Mouse (Mus musculus): ENCODE measurements around the gene Pla2g2d. TPM values are rescaled to one million over a fixed set of nuclear protein-coding genes. Genes with fewer than 3 reads are reported as not detected.

The Pla2g2d gene
- polyA plus RNA-seq, 1 experiment from 2014 or later = 0.21 TPM

GRCm38 (mm10) chr4:138739136-138739851 is 36.2 kb upstream of the Pla2g2d start:
- 21% methylated on average over 7 of the region's 7 CpGs for WGBS
- Histone ChIP-seq H3K27me3 (ENCODE audit: control insufficient read depth, insufficient read depth, low read length) (no peaks in the 10 kb centered on the region), H3K9me3 (ENCODE audit: control insufficient read depth, low read length) (no peaks in the 10 kb centered on the region), H3K4me3 (ENCODE audit: low read depth, low read length) (no peak overlapping the region), H3K4me1 (replicated peaks; ENCODE audit: control insufficient read depth, insufficient read depth) (no peaks in the 10 kb centered on the region), H3K9ac (ENCODE audit: low read length) (no peak overlapping the region), H3K36me3 (ENCODE audit: control insufficient read depth, insufficient read depth, low read length) (no peaks in the 10 kb centered on the region), H3K4me2 (replicated peaks; ENCODE audit: low read depth) (no peak overlapping the region), H3K27ac (replicated peaks) (no peak overlapping the region)
- ATAC-seq (ENCODE audit: low FRiP score, low TSS enrichment) (no peak), DNase-seq (ENCODE audit: low spot score) (peak; percentile 31)
- TF ChIP-seq EP300 (optimal IDR thresholded peaks at IDR 0.05) = no peak
- TF ChIP-seq CTCF (IDR thresholded peaks at IDR 0.05; ENCODE audit: low read depth) = no peak

GRCm38 (mm10) chr4:138745884-138746283 is 29.7 kb upstream of the Pla2g2d start:
- Histone ChIP-seq H3K27ac (replicated peaks) (no peak overlapping the region), H3K27me3 (ENCODE audit: control insufficient read depth, insufficient read depth, low read length) (no peaks in the 10 kb centered on the region), H3K4me3 (ENCODE audit: low read depth, low read length) (no peak overlapping the region), H3K4me1 (replicated peaks; ENCODE audit: control insufficient read depth, insufficient read depth) (no peaks in the 10 kb centered on the region), H3K4me2 (replicated peaks; ENCODE audit: low read depth) (no peak overlapping the region), H3K9me3 (ENCODE audit: control insufficient read depth, low read length) (no peaks in the 10 kb centered on the region), H3K9ac (ENCODE audit: low read length) (no peak overlapping the region), H3K36me3 (ENCODE audit: control insufficient read depth, insufficient read depth, low read length) (no peaks in the 10 kb centered on the region)
- TF ChIP-seq EP300 (optimal IDR thresholded peaks at IDR 0.05) = no peak
- peak; percentile 27; the same call in 1 of the 2 replicates for TF ChIP-seq CTCF (IDR thresholded peaks at IDR 0.05; ENCODE audit: low read depth)
- 46% methylated on average over 4 of the region's 4 CpGs for WGBS
- no peak for ATAC-seq (ENCODE audit: low FRiP score, low TSS enrichment)
- DNase-seq (ENCODE audit: low spot score) = peak; percentile 61

DNA sequence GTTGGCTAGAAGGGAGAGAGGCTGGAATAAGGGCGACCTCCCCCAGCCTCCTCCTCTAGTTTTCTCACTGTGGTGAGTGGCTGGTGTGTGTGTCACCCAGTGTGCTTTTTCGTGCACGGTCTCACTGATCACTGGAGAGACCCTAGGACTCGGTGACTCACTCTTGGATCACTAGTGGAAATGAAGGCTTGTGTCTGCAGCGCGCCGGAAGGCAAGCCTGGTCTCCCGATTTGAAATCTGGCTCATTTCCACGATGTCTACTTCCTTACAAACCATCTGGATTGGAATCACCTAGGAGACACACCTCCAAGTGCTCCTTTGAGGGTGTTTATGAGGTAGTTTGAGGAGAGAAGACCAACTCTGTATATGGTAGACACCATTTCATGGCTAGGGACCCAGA is 28.7 kb upstream of the Pla2g2d start:
- DNase-seq (ENCODE audit: low spot score) (no peak), ATAC-seq (ENCODE audit: low FRiP score, low TSS enrichment) (no peak)
- no peaks in the 10 kb centered on the region for H3K36me3 ChIP-seq (ENCODE audit: control insufficient read depth, insufficient read depth, low read length)
- no peaks in the 10 kb centered on the region for H3K9me3 ChIP-seq (ENCODE audit: control insufficient read depth, low read length)
- H3K9ac ChIP-seq (ENCODE audit: low read length) = no peak overlapping the region
- no peak overlapping the region for H3K4me3 ChIP-seq (ENCODE audit: low read depth, low read length)
- H3K4me1 ChIP-seq (replicated peaks; ENCODE audit: control insufficient read depth, insufficient read depth) = no peaks in the 10 kb centered on the region
- no peaks in the 10 kb centered on the region for H3K27me3 ChIP-seq (ENCODE audit: control insufficient read depth, insufficient read depth, low read length)
- no peak overlapping the region for H3K27ac ChIP-seq (replicated peaks)
- no peak overlapping the region for H3K4me2 ChIP-seq (replicated peaks; ENCODE audit: low read depth)
- TF ChIP-seq CTCF (IDR thresholded peaks at IDR 0.05; ENCODE audit: low read depth) (no peak), EP300 (optimal IDR thresholded peaks at IDR 0.05) (no peak)
- 85% methylated on average over 9 of the region's 9 CpGs for WGBS

- DNase-seq (ENCODE audit: low spot score) (peak; percentile 63), ATAC-seq (ENCODE audit: low FRiP score, low TSS enrichment) (peak; percentile 82)
- Histone ChIP-seq H3K27me3 (ENCODE audit: control insufficient read depth, insufficient read depth, low read length) (no peaks in the 10 kb centered on the region), H3K9me3 (ENCODE audit: control insufficient read depth, low read length) (no peaks in the 10 kb centered on the region), H3K27ac (replicated peaks) (no peak overlapping the region), H3K4me2 (replicated peaks; ENCODE audit: low read depth) (no peak overlapping the region), H3K9ac (ENCODE audit: low read length) (no peak overlapping the region), H3K4me1 (replicated peaks; ENCODE audit: control insufficient read depth, insufficient read depth) (no peaks in the 10 kb centered on the region), H3K36me3 (ENCODE audit: control insufficient read depth, insufficient read depth, low read length) (no peaks in the 10 kb centered on the region), H3K4me3 (ENCODE audit: low read depth, low read length) (no peak overlapping the region)
- peak; percentile 40; the same call in 1 of the 2 replicates for TF ChIP-seq CTCF (IDR thresholded peaks at IDR 0.05; ENCODE audit: low read depth)
- TF ChIP-seq EP300 (optimal IDR thresholded peaks at IDR 0.05) = no peak
- 39% methylated on average over 10 of the region's 10 CpGs for WGBS
Measured at GRCm38 (mm10) chr4:138747851-138748250, 27.7 kb upstream of the Pla2g2d start.

GRCm38 (mm10) chr4:138748369-138749072 is 27.0 kb upstream of the Pla2g2d start:
- Histone ChIP-seq H3K4me1 (replicated peaks; ENCODE audit: control insufficient read depth, insufficient read depth) (no peaks in the 10 kb centered on the region), H3K36me3 (ENCODE audit: control insufficient read depth, insufficient read depth, low read length) (no peaks in the 10 kb centered on the region), H3K27me3 (ENCODE audit: control insufficient read depth, insufficient read depth, low read length) (no peaks in the 10 kb centered on the region), H3K4me2 (replicated peaks; ENCODE audit: low read depth) (no peak overlapping the region), H3K4me3 (ENCODE audit: low read depth, low read length) (no peak overlapping the region), H3K27ac (replicated peaks) (no peak overlapping the region), H3K9ac (ENCODE audit: low read length) (no peak overlapping the region), H3K9me3 (ENCODE audit: control insufficient read depth, low read length) (no peaks in the 10 kb centered on the region)
- peak; percentile 31 for ATAC-seq (ENCODE audit: low FRiP score, low TSS enrichment)
- TF ChIP-seq EP300 (optimal IDR thresholded peaks at IDR 0.05) = no peak
- TF ChIP-seq CTCF (IDR thresholded peaks at IDR 0.05; ENCODE audit: low read depth) = peak; percentile 86
- WGBS = 50% methylated on average over 8 of the region's 8 CpGs
- DNase-seq (ENCODE audit: low spot score) = peak; percentile 45

- Histone ChIP-seq H3K4me3 (ENCODE audit: low read depth, low read length) (no peak overlapping the region), H3K27me3 (ENCODE audit: control insufficient read depth, insufficient read depth, low read length) (no peaks in the 10 kb centered on the region), H3K9me3 (ENCODE audit: control insufficient read depth, low read length) (no peaks in the 10 kb centered on the region), H3K4me1 (replicated peaks; ENCODE audit: control insufficient read depth, insufficient read depth) (no peaks in the 10 kb centered on the region), H3K36me3 (ENCODE audit: control insufficient read depth, insufficient read depth, low read length) (no peaks in the 10 kb centered on the region), H3K9ac (ENCODE audit: low read length) (no peak overlapping the region), H3K4me2 (replicated peaks; ENCODE audit: low read depth) (no peak overlapping the region), H3K27ac (replicated peaks) (no peak overlapping the region)
- no peak for ATAC-seq (ENCODE audit: low FRiP score, low TSS enrichment)
- no peak for DNase-seq (ENCODE audit: low spot score)
- TF ChIP-seq CTCF (IDR thresholded peaks at IDR 0.05; ENCODE audit: low read depth) (no peak), EP300 (optimal IDR thresholded peaks at IDR 0.05) (no peak)
- WGBS = 96% methylated on average over 6 of the region's 6 CpGs
Measured at GRCm38 (mm10) chr4:138752603-138753002, 22.9 kb upstream of the Pla2g2d start.
